Mouse (Mus musculus): Measurements from ENCODE around the gene Cacng1. TPM values are rescaled to one million over a fixed set of nuclear protein-coding genes. Genes with fewer than 3 reads are reported as not detected.

The Cacng1 gene
- polyA plus RNA-seq, 1 experiment from 2014 or later = 0.26 TPM

DNA sequence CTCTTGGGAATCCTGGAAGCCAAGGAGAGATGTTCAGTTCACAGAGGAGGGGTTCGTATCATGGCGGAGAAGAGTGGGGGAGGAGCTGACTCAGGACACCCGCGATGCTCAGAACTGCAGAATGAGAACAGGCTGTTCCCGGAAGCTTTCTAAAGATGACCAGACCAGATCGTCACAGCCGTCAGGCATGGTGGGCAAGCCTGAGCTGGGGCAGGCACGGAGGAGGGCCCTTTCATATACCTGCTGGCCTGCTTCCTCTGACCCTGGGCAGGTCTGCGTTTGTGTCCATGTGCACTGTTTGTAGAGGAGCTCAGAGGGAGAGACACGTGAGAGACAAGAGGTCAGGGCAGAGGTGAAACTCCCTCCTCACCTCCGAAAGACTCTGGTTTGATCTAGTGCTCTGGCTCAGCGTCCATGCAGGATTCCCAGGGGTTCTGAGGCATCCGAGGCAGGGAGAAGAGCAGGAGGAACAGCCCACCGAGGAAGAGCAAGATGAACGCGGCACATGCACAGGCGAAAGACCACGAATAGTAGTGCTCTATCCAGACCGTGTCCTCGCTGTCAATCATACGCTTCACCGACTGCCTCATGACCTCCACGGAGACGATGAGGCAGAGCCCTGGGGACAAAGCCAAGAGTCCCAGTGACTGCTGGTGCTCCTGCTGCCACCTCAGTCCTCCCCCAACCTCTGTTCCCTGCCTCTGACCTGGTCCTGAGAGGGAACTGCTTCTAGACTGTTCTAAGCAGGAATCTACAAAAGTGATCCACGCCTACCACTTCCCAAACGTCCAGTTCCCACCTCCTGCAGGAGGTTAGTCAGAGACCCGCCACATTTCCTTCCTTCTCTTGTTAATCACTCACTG, 12.8 kb downstream of the Cacng1 start:
- H3K27ac ChIP-seq = no peak overlapping the region

DNA sequence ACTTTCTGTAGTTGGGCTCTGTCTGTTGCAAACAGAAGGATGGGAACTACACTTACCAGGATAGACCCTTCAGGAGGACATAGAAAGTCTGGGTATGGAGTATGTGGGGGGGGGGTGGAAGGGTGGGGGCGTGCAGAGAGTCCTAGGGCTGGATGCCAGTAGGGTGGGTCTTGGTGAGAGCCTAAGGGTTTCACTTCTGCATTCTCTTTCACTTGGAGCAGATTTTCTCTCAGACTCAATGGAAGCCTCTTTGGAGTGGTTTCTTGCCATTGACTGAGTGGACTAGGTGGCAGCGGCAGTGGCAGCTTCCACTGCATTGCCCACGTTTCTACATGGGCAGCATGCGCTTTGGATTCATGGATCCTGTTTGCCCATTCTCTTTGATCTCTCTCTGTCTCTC, 16.4 kb downstream of the Cacng1 start:
- Histone ChIP-seq H3K4me2 (no peak overlapping the region), H3K27me3 (peaks cover 10% of the 10 kb centered on the region), H3K27ac (no peak overlapping the region), H3K4me1 (peaks cover 14% of the 10 kb centered on the region), H3K4me3 (replicated peaks) (no peak overlapping the region), H3K36me3 (replicated peaks) (no peaks in the 10 kb centered on the region), H3K9ac (no peak overlapping the region), H3K9me3 (no peaks in the 10 kb centered on the region)
- ATAC-seq (ENCODE audit: low FRiP score) = no peak
- 95% methylated on average over 4 of the region's 4 CpGs for WGBS

More for the DNA sequence above, 12.8 kb downstream of the Cacng1 start:
- no peak for ATAC-seq (ENCODE audit: low FRiP score)
- WGBS = 58% methylated on average over 27 of the region's 27 CpGs
- Histone ChIP-seq H3K4me3 (replicated peaks) (no peak overlapping the region), H3K9ac (no peak overlapping the region), H3K9me3 (no peaks in the 10 kb centered on the region), H3K4me2 (no peak overlapping the region), H3K36me3 (replicated peaks) (no peaks in the 10 kb centered on the region), H3K27me3 (peaks cover 13% of the 10 kb centered on the region), H3K4me1 (peaks cover 29% of the 10 kb centered on the region)

DNA sequence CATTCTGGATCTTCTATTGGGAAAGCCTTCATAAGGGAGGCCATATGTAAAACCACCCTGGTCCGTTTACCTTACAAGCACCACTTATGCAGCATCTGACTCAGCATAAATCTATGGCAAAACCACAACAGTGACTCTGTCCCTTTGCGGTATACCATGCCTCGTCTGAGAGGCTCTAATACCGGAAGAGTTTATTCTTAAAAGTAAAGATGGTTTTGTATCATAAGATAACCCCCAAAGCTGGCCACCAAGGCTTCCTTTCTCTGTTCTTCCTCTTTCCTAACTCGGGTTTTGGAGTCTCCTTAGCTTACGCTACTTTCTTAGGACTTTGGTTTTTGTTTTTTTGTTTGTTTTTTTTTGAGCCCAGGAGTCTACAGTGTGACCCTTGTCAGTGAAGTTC, 23.0 kb downstream of the Cacng1 start:
- H3K36me3 ChIP-seq (replicated peaks) = peaks cover 7% of the 10 kb centered on the region
- H3K27ac ChIP-seq = no peak overlapping the region
- no peaks in the 10 kb centered on the region for H3K27me3 ChIP-seq
- no peak overlapping the region for H3K4me3 ChIP-seq (replicated peaks)
- H3K4me2 ChIP-seq = no peak overlapping the region
- 85% methylated on average over 6 of the region's 6 CpGs for WGBS
- no peak overlapping the region for H3K9ac ChIP-seq
- ATAC-seq (ENCODE audit: low FRiP score) = no peak
- no peaks in the 10 kb centered on the region for H3K9me3 ChIP-seq
- no peaks in the 10 kb centered on the region; the same call in 1 of the 2 replicates for H3K4me1 ChIP-seq

DNA sequence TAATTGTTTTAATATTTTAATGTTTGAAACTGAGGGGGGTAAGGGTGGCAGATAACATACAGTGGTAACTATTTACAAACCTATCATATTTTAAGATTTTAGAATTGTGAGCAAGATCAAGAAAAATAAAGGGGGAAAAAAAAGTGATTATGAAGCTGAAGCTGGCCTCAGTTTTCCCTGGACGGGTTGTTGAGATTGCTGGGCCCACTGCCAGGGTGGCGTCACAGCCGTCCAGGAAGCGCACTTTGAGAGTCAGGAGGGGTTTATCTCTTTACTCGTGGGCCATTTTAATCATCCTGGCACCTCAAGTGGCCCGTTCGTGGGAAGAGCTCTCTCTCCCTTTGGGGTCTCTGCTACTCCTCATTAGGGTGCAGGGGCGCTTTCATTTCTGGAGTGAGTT, 24.8 kb downstream of the Cacng1 start:
- Histone ChIP-seq H3K27me3 (no peaks in the 10 kb centered on the region), H3K9ac (no peak overlapping the region), H3K4me2 (no peak overlapping the region), H3K36me3 (replicated peaks) (peaks cover 11% of the 10 kb centered on the region), H3K27ac (no peak overlapping the region), H3K4me3 (replicated peaks) (no peak overlapping the region), H3K9me3 (no peaks in the 10 kb centered on the region), H3K4me1 (no peaks in the 10 kb centered on the region; the same call in 1 of the 2 replicates)
- WGBS = 71% methylated on average over 8 of the region's 8 CpGs
- no peak for ATAC-seq (ENCODE audit: low FRiP score)

DNA sequence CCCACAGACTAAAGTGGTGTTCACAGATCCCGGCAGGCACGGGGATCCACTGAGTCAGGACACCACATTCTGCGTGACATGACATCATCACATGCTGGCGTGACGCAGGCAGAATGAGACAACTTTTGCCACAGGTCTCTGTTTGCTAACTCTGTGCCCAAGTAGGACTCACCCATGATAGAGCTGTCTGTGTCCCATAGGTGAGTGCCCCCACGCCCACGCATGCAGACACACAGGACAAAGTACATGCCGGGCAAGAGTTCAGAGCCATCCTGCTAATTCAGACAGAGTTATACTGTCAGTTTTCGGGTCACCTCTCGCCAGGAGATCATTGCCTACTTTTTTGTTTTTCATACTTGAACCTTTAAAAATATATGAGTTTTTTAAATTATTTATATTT, 27.8 kb downstream of the Cacng1 start:
- H3K4me2 ChIP-seq = no peak overlapping the region
- no peak for ATAC-seq (ENCODE audit: low FRiP score)
- 95% methylated on average over 10 of the region's 10 CpGs for WGBS

DNA sequence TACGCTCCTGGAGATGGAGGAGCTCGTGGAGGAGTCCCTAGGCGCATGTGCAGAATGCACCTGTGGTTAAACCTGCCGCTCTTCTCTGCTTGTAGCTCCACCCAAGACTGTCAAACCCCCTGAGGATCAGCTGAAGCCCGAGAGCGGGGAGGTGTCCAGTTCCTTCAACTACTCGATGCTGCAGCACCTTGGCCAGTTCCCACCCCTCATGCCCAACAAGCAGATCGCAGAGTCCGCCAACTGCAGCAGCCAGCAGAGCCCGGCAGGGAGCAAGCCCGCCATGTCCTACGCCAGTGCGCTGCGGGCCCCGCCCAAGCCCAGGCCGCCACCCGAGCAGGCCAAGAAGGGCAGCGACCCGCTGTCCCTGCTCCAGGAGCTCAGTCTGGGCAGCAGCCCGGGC, 30.0 kb downstream of the Cacng1 start:
- Histone ChIP-seq H3K27me3 (no peaks in the 10 kb centered on the region), H3K36me3 (replicated peaks) (peaks cover 28% of the 10 kb centered on the region), H3K4me3 (replicated peaks) (no peak overlapping the region), H3K9ac (no peak overlapping the region), H3K4me2 (no peak overlapping the region), H3K27ac (no peak overlapping the region), H3K4me1 (peaks cover 30% of the 10 kb centered on the region), H3K9me3 (no peaks in the 10 kb centered on the region)
- 85% methylated on average over 20 of the region's 20 CpGs for WGBS
- no peak for ATAC-seq (ENCODE audit: low FRiP score)

More for the DNA sequence above, 27.8 kb downstream of the Cacng1 start:
- Histone ChIP-seq H3K4me1 (peaks cover 10% of the 10 kb centered on the region), H3K9me3 (no peaks in the 10 kb centered on the region), H3K4me3 (replicated peaks) (no peak overlapping the region), H3K27ac (no peak overlapping the region), H3K27me3 (no peaks in the 10 kb centered on the region), H3K36me3 (replicated peaks) (peaks cover 28% of the 10 kb centered on the region), H3K9ac (no peak overlapping the region)

DNA sequence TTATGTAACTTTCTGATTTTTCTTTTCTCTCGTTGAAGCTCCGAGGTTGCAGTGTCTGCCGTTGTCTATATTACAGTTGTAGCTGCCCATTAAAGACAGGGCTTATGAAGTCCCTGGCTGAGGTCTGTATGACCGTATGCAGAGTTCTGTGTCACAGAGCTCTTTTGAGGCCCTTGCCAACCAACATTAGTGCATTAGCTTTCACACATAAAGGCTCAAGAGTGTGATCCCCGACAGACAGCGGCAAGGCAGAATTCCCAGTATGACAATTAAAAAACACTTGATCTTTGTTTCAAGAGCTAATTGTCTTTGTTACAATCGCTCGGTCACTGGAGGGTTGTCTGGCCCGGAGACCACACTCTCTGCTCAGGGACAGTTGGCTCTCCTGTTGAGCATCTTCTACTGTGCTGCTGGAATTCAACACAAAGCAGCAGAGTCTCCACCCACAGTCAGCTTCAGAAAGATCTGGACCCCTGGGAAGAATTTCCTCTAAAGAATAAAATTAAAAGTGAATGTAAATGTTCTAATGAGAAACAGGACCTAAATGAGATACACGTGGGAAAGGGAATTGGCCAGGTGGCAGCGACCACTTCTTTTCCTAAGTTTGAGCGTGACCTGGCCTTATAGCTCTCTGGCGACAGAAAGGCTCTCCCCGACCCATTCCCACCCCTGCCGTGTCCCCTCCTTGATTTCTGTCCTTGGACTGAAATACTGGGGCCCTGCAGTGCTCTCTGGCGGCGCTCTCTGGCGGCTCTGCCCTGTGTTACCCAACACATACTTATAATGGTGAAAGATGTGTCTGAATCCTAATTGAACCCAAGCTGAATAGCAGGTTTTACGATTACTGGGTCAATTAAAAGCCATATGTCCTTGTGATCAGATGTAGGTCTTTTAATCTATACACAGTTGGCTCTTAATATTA, 32.5 kb downstream of the Cacng1 start:
- WGBS = 44% methylated on average over 19 of the region's 19 CpGs
- H3K36me3 ChIP-seq (replicated peaks) = peaks cover 27% of the 10 kb centered on the region
- H3K9ac ChIP-seq = no peak overlapping the region
- ATAC-seq (ENCODE audit: low FRiP score) = no peak
- H3K27ac ChIP-seq = peak overlapping the region; percentile 32; the same call in 1 of the 2 replicates
- no peaks in the 10 kb centered on the region for H3K27me3 ChIP-seq
- H3K4me3 ChIP-seq (replicated peaks) = no peak overlapping the region
- H3K4me1 ChIP-seq = peaks cover 30% of the 10 kb centered on the region
- no peak overlapping the region; the same call in 1 of the 2 replicates for H3K4me2 ChIP-seq
- no peaks in the 10 kb centered on the region for H3K9me3 ChIP-seq

DNA sequence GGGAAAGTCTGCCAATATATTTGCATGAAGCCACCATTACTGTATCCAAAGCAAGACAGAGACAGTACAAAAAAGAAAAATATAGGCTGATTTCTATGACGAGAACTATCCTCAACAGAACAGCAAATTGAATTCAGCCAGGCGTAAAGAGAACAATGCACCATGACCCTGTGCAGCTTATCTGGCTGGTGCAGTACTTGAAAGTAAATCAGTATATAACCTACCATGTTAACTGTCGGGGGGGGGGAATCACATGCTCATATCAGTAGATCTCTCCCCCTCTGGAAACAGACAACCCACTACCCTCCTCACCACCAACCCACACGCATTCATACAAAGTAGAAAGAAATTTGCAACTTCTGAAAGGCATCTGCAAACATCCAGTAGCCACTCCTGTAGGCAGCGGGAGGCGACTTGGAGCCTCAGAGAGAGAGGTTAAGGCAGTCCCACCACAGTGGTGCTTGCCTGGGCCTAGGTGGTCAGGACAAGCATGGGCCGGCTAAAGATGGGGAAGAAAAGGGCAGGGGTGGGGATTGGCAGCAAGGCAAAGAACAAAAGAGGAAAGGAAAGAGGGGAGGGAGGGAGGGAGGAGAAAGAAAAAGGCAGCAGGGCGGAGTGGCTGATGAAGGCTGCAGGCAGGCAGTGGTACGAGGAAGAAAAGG, 33.5 kb downstream of the Cacng1 start:
- Histone ChIP-seq H3K36me3 (replicated peaks) (peaks cover 21% of the 10 kb centered on the region), H3K4me1 (peaks cover 30% of the 10 kb centered on the region), H3K27me3 (no peaks in the 10 kb centered on the region), H3K4me3 (replicated peaks) (no peak overlapping the region), H3K27ac (peak overlapping the region; percentile 32; the same call in 1 of the 2 replicates), H3K4me2 (no peak overlapping the region; the same call in 1 of the 2 replicates), H3K9ac (peak overlapping the region; percentile 12; the same call in 1 of the 2 replicates), H3K9me3 (no peaks in the 10 kb centered on the region)
- WGBS = 32% methylated on average over 9 of the region's 9 CpGs
- ATAC-seq (ENCODE audit: low FRiP score) = peak; percentile 39; the same call in 1 of the 2 replicates

DNA sequence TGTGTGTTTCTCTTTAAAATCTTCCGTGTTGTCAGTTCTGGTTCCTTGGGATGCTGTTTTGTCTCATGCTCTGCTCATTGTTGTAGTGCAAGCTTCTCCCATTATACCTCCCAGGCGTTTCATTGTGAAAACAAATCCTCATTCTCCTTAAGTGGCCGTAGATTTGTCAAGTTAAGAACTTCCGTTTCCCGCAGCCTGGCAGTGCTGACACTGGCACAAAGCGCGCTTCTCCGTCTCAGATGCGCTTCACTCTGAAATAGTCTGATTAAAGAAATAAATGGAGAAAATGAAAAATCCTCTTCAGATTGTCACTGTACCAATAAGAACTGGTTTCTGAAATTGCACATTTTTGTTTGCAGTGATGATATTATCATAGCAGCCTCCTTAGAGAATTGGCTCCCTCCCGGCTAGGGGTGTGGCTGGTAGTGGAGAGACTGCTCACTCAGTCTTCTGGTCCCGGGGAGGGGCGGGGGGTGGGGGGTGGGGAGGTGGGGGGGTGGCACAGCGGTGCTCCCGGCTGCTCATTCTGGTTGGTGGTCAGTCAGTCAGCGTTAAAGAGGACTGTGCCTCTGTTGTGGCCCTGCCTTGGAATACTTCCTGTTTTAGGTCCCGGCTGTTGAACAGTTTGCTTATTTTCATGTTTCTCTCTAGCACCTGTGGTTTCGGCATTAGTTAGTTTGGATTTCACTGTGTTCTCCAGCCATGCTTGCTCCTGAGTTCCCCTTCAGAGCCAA, 39.9 kb downstream of the Cacng1 start:
- H3K9ac ChIP-seq = no peak overlapping the region; the same call in 1 of the 2 replicates
- no peak overlapping the region for H3K4me3 ChIP-seq (replicated peaks)
- no peaks in the 10 kb centered on the region for H3K9me3 ChIP-seq
- peaks cover 37% of the 10 kb centered on the region for H3K36me3 ChIP-seq (replicated peaks)
- WGBS = 40% methylated on average over 17 of the region's 17 CpGs
- ATAC-seq (ENCODE audit: low FRiP score) = no peak
- H3K4me1 ChIP-seq = peaks cover 12% of the 10 kb centered on the region
- H3K27me3 ChIP-seq = no peaks in the 10 kb centered on the region
- peak overlapping the region; percentile 46; the same call in 1 of the 2 replicates for H3K27ac ChIP-seq
- peak overlapping the region; percentile 13; the same call in 1 of the 2 replicates for H3K4me2 ChIP-seq

DNA sequence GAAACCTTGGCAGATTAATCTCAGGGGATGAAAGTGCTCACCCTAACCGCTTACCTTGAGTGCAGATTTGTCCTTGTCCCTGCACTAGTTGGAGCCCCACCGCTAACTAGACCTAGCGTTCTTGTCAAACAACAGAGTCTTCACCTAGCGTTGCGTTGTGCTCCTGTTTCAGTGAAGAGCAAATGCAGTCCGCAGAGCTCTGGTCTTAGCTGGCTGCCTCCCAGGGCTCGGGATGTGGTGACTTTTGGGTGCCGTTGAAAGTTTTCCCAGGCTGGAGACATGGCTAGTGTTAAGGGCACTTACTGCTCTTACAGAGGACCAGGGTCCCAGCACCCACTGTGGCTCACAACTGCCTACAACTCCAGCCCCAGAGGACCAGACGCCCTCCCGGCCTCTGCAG, 41.1 kb downstream of the Cacng1 start:
- H3K9me3 ChIP-seq = no peaks in the 10 kb centered on the region

DNA sequence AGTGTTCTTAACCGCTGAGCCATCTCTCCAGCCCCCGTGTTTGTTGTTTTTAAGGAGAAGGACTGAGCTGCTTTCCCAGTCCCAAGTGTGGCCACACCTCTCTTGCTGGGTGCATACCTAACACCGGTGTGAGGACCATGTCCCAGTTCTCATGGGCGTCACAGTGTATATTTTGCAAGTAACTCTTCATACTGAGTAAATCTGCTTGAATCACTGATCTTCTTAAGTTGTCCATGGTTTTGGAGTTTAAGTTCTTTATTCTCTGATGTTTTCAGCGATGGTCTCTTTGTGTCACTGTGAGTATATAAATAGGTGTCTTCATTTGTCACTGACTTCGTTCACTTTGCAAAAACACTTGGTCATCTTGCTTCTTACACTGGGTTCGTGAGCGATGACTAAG, 41.7 kb downstream of the Cacng1 start:
- Histone ChIP-seq H3K4me3 (replicated peaks) (no peak overlapping the region), H3K9ac (no peak overlapping the region), H3K4me1 (peaks cover 12% of the 10 kb centered on the region), H3K9me3 (no peaks in the 10 kb centered on the region), H3K36me3 (replicated peaks) (peaks cover 53% of the 10 kb centered on the region), H3K27ac (no peak overlapping the region), H3K27me3 (no peaks in the 10 kb centered on the region), H3K4me2 (no peak overlapping the region)
- 94% methylated on average over 8 of the region's 8 CpGs for WGBS
- ATAC-seq (ENCODE audit: low FRiP score) = no peak

More for the DNA sequence above, 41.1 kb downstream of the Cacng1 start:
- no peak overlapping the region for H3K27ac ChIP-seq
- no peak overlapping the region for H3K4me3 ChIP-seq (replicated peaks)
- ATAC-seq (ENCODE audit: low FRiP score) = no peak
- no peaks in the 10 kb centered on the region for H3K27me3 ChIP-seq
- H3K4me2 ChIP-seq = no peak overlapping the region
- peaks cover 47% of the 10 kb centered on the region for H3K36me3 ChIP-seq (replicated peaks)
- 85% methylated on average over 10 of the region's 10 CpGs for WGBS
- H3K9ac ChIP-seq = no peak overlapping the region
- H3K4me1 ChIP-seq = peaks cover 12% of the 10 kb centered on the region

Data from forebrain, embryonic 12.5 days (tissue).